Mouse (Mus musculus) thymus, postnatal 25 days (tissue): ENCODE results near the gene Smyd3.
A peak's percentile ranks its signal among the peaks of the same experiment; 100 is the strongest.
"Not testable (repeated sequence)": the region's sequence is repeated elsewhere in the genome, so short reads cannot be mapped to it uniquely, and the experiment has no call there.

Experiments used
- DNase-seq: peaks from one replicate; pipeline ENCODE4 v3.0.0; 2022

Smyd3 gene

DNA sequence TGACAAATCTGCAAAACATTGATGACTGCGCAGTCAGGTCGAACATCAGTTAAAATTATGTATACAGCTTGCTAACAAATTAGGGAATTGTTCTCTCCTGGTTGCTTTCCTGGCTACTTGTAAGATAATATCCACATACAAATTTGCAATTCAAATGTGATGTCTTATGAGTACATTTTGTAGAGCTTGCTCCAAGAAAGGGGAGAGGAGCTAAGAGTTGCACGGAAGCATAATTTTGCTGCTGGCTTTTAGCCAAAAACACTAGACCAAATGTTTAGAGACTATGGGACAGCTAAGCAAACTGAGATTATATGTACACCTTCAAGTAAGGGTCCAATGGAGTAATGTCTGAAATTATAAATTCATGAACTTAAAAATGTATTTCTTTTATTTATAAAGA is 146.7 kb downstream of the Smyd3 start:
- no peak for DNase-seq

DNA sequence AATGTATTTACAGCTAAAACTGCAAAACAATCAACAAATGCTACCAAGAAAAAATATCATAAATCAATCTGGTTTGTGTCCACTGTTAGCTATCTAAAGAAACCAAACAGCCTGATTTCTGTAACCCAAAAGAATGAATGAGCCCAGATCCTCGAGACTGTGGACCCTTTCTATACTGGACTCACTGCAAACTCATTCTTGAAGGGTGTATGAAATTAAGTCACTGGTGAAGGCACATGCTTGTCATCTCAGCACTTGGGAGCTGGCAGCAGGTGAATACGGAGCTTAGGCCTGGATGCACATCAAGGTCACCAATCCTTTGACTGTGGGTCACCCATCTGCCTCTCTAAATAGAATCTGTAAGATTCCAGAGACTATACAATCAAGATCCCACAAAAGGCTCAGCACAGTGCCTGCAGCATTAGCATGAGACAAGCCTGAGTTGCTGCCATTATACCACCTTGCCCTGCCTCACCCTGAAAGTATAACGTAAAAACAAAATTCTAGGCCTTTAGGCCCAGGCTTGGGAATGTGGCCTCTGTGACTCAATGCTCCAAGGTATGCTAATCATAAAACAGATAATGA is 149.3 kb downstream of the Smyd3 start:
- DNase-seq: no peak

DNA sequence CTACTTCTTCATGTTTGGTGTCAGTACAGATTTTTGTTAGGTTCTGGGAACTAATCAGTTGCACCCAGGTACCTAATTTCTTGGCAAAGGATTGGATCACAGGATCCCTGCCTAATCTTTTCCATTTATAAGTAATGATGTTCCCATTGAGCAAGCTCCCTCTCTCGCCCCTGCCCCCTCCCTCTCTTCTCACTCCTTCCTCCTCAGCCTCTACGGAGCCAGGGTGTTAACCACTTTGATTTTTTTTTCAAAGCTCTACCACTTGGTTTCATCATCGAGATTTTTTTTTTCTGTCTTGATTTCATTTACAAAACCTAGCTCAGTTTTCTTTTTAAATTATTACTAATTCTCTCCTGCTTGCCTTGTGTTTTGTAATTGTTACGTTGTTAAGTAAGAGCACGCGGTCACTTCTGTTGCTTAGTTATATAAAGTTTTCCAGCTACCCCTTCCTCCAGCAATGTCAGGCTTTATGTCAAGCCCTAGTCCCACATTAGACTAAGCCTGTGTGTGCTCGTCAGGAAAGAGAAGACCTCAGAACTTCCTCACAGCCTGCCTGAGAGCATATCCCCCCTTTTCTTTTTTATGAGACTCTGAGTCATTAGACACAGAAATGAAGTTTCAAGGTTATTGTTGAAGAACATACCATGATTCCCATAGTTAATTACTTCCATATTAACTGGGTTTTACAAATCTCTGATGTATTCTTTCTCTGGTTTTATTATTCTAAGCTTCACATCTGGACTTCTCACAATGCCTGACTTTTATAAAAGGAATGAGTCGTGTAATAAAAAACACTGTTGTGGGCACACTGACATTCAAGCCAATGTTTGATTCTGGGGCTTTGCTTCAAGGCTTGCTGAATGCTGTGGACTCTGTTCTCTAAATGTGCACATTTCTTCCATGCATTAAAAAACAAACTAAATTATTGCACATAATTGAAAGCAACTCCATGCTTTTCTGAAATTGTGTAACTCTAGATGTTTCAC is 156.1 kb downstream of the Smyd3 start:
- no peak for DNase-seq

DNA sequence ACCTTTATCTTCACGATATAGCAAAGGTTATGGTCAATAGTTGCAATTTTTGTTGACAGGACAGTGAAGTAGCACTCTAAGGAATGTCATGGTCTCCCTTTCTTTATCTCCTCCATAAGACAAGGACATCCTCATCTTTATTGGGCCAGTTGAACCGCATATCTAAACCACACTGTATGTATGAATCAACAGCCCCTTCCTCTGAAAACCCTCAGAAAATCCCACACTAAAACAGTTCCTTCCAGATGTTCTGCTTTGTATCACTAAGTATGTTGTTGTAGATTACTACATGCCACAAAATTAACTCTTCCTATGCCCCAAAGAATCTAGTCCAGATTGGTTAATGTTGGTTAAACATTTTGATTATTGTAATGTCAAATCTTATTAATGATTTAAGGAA is 160.7 kb downstream of the Smyd3 start:
- no peak for DNase-seq

DNA sequence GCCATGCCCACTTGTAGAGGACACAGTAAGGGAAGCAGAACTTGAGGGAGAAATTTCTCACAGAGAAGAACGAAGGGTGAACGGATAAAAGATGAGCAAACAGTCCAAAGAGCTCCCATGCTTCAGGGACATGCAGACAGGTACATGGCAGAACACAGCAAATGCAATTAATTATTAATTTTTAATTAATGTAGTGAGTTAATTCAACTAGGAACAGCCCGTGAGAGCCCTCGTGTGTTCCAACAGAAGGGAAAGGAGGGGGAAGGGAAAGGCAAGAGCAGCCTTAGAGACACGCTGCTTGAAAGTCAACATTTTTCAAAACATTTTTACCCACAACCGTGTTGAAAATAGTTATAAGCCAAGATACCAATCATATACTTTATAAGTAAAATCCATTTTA is 163.6 kb downstream of the Smyd3 start:
- no peak for DNase-seq

DNA sequence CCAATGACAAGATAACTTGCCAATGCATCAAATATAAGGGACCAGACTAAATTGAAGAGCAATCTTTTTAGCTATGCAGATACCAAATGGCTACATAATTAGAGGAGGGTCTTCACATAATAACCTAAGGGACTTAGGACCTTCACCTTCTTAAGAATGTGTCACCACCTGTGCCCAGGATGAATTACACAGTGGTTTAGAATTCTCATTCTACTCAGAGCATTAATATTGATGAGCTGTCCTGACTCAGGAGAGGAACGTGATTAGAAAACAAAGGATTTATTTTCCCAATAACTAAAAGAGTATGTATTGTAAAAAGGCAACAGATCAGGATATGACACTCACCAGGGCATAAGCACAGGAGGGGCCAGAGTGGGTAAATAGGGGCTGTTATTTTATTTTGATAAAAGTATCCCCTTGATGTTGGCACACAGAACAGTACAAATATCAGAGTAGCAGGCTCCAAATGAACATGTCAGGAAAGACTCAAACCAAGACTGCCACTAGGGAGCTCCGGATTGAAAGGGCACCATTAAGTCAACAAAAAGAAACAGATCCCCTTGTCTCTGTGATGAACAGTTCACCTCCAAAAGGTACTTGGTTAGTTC is 172.4 kb downstream of the Smyd3 start:
- no peak for DNase-seq

DNA sequence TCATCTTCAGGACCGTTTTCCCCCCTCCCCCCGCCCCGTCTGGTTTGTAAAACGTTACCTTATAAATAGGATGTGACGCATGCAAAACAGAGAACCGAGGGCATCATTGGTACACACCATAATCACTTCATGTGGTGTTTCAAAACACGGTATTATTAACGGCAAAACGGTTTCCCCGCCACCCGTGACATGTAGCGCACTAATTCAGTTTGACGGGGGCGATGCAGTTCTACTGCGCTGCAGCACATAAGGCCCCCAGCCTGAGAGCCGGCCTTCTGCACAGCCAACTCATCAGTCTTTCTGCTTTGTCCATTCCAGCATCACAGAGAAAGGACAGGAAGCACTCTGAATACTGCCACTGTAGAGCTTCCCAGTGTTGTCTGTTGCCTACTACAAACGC is 174.4 kb downstream of the Smyd3 start:
- DNase-seq: no peak

DNA sequence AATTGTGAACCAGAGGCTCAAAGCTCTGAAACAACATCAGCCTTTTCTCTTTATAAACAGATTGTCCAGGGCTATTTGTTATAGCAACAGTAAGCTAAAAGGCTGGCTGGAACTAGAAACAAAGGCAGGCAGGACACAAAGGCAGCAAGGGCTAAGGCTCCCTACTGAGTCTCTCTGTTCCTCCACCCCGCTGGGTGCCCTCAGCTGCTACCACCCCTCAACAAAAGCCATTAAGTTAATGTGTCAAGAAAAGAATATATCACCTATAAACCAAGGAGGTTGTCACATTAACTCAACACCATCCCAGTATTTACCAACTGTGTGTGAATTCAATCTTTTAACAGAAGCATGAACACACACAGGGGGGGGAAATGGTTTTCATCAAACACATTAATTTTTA is 176.3 kb downstream of the Smyd3 start:
- no peak for DNase-seq

DNA sequence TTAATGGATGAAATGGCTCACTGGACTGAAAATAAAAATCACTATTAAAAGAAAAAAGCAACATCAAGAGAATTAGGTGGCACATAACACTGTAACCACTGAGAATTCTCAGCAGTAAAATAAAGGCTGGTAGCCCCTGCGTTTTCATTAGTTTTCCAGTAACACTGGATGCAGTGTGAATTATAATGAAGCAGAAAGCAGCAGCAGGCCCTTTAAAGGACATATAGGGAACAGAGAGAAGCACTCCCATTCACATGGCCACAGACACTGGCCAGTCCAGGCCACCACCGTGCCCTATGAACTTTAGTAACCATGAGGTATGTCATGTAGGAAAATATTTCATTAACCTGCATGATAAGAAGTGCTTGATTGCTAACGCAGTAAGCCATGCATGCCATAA is 178.8 kb downstream of the Smyd3 start:
- DNase-seq: no peak

DNA sequence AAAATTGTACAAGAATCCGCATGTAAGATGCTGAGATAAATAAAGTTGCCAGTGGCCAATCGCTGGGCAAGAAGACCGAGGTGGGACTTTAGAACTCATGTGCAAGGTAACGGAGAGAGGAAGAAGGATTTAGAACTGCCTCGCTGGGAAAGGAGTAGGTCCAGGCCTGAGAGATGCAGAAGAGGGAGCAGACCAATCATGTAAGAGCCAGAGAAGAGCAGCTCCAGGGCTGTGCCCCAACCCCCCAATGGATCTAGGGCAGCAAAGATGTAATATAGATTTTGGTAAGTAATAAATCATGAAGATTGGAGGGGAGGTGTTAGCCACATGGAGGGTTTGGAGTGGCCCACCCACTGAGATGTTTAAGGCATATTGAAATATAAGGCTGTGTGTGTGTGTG is 180.3 kb downstream of the Smyd3 start:
- no peak for DNase-seq

DNA sequence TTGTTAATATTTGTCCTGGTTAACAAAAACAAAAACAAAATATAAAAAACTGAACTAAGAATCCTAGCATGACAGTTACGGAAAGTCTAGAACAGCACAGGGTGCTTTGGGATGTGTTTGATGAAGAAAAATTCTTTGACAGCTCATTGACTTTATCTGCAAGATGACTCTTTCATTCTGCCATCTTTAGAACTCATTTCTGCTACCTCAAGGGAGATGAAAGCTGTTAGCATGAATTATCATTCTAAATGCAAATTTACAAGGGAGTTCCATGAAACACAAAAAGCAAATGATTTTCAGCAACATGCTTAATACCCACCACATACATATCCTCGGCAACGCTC is 190.9 kb downstream of the Smyd3 start:
- DNase-seq: no peak

DNA sequence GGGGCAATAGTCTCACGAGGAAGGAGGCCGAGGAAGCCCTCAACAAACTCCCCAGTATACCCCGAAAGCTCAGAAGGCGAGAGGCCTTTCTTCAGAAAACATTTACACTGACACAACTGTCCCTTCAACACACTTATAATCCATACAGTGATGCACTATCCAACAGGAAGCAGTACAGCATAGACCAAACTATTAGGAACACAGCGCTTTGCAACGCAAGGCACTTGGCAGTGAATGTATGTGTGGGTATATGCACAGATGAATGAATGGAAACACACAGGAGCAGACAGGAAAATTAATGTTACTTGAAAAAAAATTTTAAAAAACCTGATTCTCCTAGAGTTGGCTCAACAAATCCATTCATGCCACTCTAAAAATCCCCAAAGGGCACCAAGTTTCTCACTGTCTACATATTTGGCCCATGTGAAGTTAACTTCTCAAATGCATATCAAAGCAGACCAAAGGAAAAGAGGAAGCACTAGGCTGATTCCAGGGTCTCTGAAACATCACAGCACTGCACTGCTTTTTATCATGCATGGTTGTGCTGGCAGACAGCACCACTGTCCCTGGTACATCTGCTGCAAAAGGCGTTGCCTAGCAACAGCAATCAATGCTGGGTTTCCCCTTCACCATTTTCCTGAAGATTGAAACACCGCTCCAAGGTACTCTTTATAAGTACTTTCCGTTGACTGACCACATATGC is 191.4 kb downstream of the Smyd3 start:
- no peak for DNase-seq

DNA sequence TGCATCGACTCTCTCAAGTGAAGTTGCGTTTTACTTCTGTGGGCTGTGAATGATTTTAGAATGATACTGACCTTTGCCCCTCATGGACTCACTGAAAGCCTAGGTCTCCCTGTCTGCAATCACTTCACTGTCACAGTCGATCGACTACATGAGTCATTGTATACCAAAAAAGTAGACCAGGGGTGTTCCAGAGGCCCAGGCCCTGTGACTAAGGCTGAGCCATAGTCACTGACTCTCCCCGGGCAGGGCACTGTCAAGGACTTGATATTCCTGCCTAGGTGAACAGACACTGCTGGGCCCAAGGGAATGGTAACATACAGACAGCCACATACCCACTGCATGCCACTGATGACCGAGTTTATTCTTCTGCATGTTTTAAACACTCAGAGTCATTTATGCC is 193.6 kb downstream of the Smyd3 start:
- no peak for DNase-seq

DNA sequence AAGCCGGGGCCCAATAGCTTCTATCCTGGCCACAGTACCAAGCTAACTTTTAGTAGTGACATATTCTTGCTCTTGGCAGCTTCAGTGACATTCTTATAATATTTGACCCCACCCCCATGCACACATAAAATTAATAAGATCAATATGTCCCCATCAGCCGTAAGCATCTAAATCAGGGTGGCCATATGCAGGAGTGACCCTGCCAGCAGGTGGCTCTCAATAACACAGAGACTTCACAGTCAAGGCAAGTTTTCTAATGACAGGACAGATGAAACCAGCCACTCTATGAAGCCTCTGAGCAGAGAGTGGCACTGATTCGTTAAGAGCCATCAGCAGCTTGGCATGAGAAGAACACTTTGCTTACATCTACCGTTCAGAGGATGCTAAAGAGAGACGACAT is 204.2 kb downstream of the Smyd3 start:
- no peak for DNase-seq

DNA sequence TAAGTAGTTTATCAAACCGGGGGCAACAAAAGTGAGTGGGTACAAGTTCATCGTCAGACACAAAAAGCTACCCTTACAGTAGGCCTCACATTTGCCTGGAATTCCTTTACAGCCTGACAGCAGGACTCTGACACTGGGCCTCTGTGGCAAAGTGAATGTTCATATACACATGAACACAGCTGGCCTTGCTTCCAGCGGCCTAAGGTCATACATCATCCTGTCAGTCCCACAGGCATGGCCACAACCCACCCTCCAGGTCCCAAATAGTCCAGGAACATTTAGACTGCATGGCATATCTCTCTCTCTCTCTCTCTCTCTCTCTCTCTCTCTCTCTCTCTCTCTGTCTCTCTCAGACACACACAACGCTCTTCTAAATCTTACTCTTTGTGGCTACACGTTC is 208.4 kb downstream of the Smyd3 start:
- no peak for DNase-seq

DNA sequence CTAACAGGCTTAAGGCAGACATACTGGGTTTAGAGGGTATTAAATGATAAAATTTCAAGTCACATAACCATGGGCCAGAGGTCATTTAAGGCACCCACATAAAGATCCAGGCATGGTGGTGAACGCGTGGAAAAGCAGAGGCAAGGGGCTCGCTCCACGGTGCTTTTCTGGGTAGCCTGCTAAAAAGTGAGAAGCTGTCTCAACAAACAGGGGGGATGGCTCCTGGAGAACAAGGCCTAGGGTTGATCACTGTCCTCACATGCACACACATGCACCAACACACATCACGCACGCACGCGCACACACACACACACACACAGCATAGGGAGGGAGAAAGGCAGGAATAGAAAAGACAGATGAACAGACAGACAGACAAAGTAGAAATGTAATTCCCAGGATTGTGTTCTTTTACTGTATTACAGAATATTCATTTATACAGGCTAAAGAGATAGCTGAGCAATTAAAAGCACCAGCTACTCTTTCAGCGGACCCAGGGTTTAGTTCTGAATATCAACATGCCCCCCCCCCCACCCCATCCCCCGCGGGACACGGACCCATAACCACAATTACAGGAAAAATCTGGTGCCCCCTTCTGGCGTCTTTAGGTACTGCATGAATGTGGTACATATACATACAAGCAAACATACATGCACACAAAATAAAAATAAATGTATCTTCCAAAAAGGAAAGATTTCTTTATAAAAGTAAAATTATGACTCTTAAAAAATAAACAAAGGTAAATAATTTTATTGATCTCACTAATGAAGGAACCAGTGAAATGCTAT is 215.2 kb downstream of the Smyd3 start:
- peak; percentile 6 for DNase-seq

DNA sequence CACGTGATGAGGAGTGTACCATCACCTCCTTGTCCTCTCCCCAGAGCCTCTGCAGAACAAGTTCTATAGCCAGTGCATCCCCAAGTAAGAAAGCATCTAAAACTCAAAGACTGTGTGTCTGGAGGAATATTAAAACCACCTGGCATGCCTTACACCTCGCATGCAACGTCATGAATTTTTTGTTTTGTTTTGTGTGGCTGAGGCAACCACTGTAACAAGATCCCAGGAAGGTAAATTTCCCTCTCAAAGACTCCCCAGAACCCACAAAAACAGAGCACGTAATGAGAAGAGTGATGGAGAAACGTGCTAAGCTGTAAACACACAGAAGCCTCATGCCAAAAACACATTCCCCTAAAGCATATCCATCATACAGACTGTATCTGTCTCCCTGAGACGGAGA is 222.2 kb downstream of the Smyd3 start:
- DNase-seq: no peak

DNA sequence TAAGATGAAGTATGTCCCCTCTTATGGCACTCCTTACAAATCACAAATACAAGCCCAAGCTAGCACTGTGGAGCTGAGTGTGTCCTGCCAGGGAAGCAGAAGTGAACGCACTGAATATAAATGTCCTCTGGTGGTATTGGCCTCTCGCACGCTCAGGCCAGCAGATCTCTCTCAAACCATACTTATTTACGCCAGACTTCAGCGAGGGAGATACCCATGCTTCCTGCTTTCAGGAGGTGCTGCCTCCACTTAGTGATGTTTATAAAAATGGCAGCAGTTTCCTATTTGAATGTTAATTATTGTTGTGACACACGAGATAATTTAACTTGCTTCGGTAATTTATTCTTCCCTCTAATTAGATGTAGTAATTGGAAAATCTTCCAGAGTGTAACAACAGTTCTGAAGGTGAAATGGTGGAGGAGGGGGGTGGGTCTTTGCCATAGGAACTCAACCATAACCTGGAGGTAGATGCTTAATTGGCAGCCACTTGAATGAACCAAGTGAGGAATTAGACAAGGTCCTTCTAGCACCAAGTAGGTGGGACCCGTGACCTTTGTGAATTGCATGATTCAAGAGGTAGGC is 224.0 kb downstream of the Smyd3 start:
- DNase-seq: no peak

DNA sequence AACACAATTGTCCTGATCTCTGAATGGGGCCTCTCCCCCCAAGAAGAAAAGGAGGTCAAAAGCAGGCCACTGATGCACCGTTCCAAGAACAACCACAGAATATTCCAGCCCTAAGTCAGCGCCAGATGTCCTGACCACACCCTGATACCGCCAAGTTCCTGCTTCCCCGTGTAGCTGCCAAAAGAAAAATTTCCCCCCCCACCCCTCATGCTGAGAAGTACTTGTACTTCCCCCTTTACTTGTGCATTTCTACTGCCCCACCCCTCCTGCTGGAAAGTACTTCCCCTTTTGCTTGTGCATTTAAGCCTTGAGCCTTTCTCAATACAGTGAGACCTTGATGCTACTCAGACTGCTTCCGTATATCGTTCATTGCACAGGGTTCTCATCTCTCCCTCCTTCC is 227.7 kb downstream of the Smyd3 start:
- not testable (repeated sequence) for DNase-seq

DNA sequence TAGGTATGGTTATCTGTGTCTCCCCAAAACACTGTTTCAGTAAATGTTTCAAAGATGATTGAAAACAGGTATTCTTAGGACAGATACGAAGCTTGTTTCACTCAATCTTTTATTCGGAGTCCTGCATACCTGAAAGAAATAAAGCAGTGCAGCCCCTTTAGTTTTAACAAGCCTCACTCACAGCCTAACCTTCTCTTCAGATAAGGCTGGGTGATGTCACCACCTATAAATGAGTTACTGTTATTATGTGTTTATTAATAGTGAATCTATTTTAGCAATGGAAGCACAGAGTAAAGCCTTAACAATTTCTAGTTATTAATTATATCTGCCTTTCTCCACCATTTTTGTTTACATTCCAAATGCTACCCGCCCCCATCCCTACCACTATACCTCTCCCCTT is 228.1 kb downstream of the Smyd3 start:
- no peak for DNase-seq

DNA sequence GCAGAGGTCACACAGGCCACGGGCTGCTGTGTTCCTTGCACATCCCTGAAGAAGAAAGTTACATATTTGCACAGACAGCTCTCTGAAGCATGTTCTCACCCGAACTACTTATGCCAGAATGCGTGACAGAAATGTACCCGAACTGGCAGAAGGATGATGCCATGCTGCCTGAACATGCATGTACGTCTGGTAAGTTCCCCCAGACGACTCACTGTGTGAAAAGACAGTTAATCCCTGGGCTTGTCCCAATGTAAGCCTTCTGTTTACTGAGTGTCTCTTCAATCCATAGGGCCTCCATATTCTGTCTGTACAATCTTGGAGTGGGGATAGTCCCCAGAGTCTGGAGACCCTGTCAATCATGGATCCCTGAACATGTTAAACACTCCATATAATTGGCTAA is 231.1 kb downstream of the Smyd3 start:
- DNase-seq: no peak

DNA sequence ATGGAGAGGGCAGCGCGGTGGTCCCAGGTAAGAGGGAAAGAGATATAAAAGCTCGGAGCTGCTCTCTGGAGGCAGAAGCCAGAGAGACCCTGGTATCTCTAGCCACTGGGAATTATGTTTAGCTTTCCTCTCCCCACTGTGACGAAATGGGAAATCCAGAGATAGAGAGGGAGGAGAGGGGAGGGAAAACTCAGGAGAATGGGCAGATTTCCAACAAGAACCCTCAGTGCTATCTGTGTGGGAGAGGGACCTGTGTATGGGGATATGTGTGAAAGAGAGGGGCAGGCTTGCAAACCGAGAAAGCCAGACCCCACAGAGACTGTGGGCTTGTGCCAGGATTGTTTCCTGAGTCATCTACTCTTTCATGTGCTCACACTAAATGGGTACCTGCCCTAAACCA is 235.0 kb downstream of the Smyd3 start:
- no peak for DNase-seq
